Mouse (Mus musculus): ENCODE measurements at regions not wholly inside any gene's neighbourhood (a gene's known extent, or its start where the extent isn't known, plus 50 kb on each side); places are given as distances from the start of the nearest gene placed in this dataset.

GRCm38 (mm10) chr3:147838816-147839215, 986.6 kb downstream of the Ttll7 start:
- TF ChIP-seq CTCF (IDR thresholded peaks at IDR 0.05; ENCODE audit: insufficient read depth, low read length): no peak
- no peak for TF ChIP-seq POLR2A (IDR thresholded peaks at IDR 0.05; ENCODE audit: borderline replicate concordance, extremely low read depth, low read depth, low read length)
